Mouse (Mus musculus): ENCODE results near the gene Scfd1. TPM values are rescaled to one million over a fixed set of nuclear protein-coding genes. Genes with fewer than 3 reads are reported as not detected.

Gene Scfd1
- 10 to 100 TPM; 45.1 to 46.7 TPM for total RNA-seq (2023)

GRCm38 (mm10) chr12:51377003-51377887 is at the start of gene Scfd1:
Gene Scfd1 (plus strand): TSS chr12:51377510.

DNA sequence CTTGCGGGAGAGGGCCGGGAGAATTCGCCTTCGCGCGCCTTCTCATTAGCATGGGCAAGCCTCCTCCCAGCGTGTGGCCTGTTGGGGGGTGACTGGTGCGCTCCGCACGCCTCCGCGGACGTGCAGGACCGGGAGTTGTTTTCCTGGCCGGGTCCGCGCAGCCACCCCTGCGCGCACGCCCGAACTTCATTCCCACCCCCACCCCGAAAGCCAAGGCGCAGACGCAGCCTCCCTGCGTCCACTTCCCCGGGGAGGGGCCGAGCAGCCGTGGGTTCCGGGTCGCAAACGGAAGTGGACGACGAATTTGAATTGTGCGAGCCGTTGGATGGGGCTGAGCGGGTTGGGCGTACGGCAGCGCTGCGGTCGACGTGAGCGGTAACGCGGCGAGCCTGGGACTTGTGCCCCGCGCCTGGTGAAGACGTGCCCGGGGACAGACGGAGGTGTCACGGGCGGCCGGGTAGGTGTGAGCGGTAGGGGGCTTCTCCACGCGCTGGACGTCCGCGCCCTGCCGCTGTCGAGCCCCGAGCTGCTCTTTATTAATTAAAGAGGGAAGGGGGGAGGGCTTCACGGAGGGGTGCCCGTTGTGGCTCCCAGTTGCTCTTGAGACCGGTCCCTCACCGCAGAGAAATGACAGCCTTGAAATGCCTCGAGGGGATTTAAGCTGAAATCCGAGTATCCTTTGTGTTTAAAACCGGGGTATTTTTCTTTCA is 29.2 kb upstream of the Scfd1 start, which contains the start of gene G2e3:
Gene G2e3 (plus strand): TSS at position 74 of the 710 bp plus-strand sequence.

Other genes with a start within 250 kb of the Scfd1 start
- gene G2e3, start 29.4 kb upstream of the Scfd1 start, total RNA-seq (2023): 1 to 10 TPM; 5.9 to 7.7 TPM
- gene Coch, start 215.8 kb downstream of the Scfd1 start, total RNA-seq (2023): 1 to 10 TPM; 1.0 to 1.3 TPM

Measured in monocyte, adult 59 days (primary cell).